12 mouse cellular contexts compared by ENCODE assay signal in genomic region chr2:18673766-18674165, GRCm38 (mm10). TPM values are rescaled to one million over a fixed set of nuclear protein-coding genes. Genes with fewer than 3 reads are reported as not detected.
DNase-seq lines count a peak whose midpoint lies in the region; ATAC-seq and TF ChIP-seq lines count a peak whose summit lies in the region.
"Had no signal": no experiment of that assay in that cellular context is flagged by ENCODE, and none has a peak within 500 bp of the region (broad histone marks: within the 10 kb centered on the region; RNA-seq: fewer than 3 reads in every experiment).

No protein-coding gene starts in this region.

- no peak overlapping the region for H3K27ac ChIP-seq in kidney, embryonic 16.5 days (ENCODE audit: low read length)
- no peak overlapping the region for H3K27ac ChIP-seq in stomach, embryonic 15.5 days
- H3K27ac ChIP-seq in stomach, postnatal 0 days (replicated peaks): no peak overlapping the region

- no peaks in the 10 kb centered on the region for H3K9me3 ChIP-seq in kidney, embryonic 16.5 days (ENCODE audit: low read length)
- H3K9me3 ChIP-seq in stomach, embryonic 15.5 days: no peaks in the 10 kb centered on the region
- no peaks in the 10 kb centered on the region for H3K9me3 ChIP-seq in stomach, postnatal 0 days (ENCODE audit: control insufficient read depth, low read length)

- no peak for TF ChIP-seq CTCF in stomach, postnatal 0 days (IDR thresholded peaks at IDR 0.05; ENCODE audit: low read depth)

- H3K4me3 ChIP-seq in kidney, embryonic 16.5 days (ENCODE audit: low read length): no peak overlapping the region
- H3K4me3 ChIP-seq in stomach, embryonic 15.5 days (replicated peaks): no peak overlapping the region
- H3K4me3 ChIP-seq in stomach, postnatal 0 days (ENCODE audit: low read depth, low read length): no peak overlapping the region

- no peak overlapping the region for H3K9ac ChIP-seq in kidney, embryonic 16.5 days (replicated peaks; ENCODE audit: low read length)
- H3K9ac ChIP-seq in stomach, embryonic 15.5 days: no peak overlapping the region
- H3K9ac ChIP-seq in stomach, postnatal 0 days (ENCODE audit: low read length): no peak overlapping the region

- H3K27me3 ChIP-seq in kidney, embryonic 16.5 days (ENCODE audit: insufficient read depth, low read length): no peaks in the 10 kb centered on the region
- H3K27me3 ChIP-seq in stomach, embryonic 15.5 days (replicated peaks): no peaks in the 10 kb centered on the region
- H3K27me3 ChIP-seq in stomach, postnatal 0 days (ENCODE audit: control insufficient read depth, insufficient read depth, low read length): no peaks in the 10 kb centered on the region

- DNase-seq in embryo, embryonic 10.5 days (ENCODE audit: low spot score): peak; percentile 43
- no peak for DNase-seq in embryo, embryonic 9.5 days (ENCODE audit: extremely low spot score)
- DNase-seq in kidney, postnatal 36 days: no peak
- DNase-seq in stomach, postnatal 0 days (ENCODE audit: low spot score): no peak
- peak; percentile 23 for DNase-seq in naive thymus-derived CD4-positive, alpha-beta T cell, adult 2 months (ENCODE audit: low read depth)
- no peak for DNase-seq in urinary bladder, postnatal 4 days (ENCODE audit: low spot score in 2 of 2)
- DNase-seq: B cell, adult 2 months; cerebellum, adult 8-10 months; left cerebral cortex, postnatal 4 days had no signal

- H3K4me2 ChIP-seq in kidney, embryonic 16.5 days (replicated peaks; ENCODE audit: low read depth, low read length): peak overlapping the region; percentile 27; the same call in 1 of the 2 replicates
- H3K4me2 ChIP-seq in stomach, embryonic 15.5 days: 0 out of 2 replicates have a peak overlapping the region, but pooled peaks have one; percentile 17
- no peak overlapping the region for H3K4me2 ChIP-seq in stomach, postnatal 0 days (replicated peaks; ENCODE audit: low read depth)

- no peak for ATAC-seq in kidney, embryonic 16.5 days (ENCODE audit: low FRiP score, low TSS enrichment)
- ATAC-seq in stomach, embryonic 15.5 days (ENCODE audit: insufficient read depth, low FRiP score, low read depth): no peak
- no peak for ATAC-seq in stomach, postnatal 0 days (ENCODE audit: low FRiP score, low TSS enrichment)

- no peaks in the 10 kb centered on the region for H3K36me3 ChIP-seq in kidney, embryonic 16.5 days (ENCODE audit: insufficient read depth, low read length)
- H3K36me3 ChIP-seq in stomach, embryonic 15.5 days: no peaks in the 10 kb centered on the region
- H3K36me3 ChIP-seq in stomach, postnatal 0 days (ENCODE audit: control insufficient read depth, insufficient read depth, low read length): no peaks in the 10 kb centered on the region

- peaks cover 16% of the 10 kb centered on the region for H3K4me1 ChIP-seq in kidney, embryonic 16.5 days (ENCODE audit: insufficient read depth, low read length)
- 0 out of 2 replicates have a peak, but pooled peaks cover 2% of the 10 kb centered on the region for H3K4me1 ChIP-seq in stomach, embryonic 15.5 days
- no peaks in the 10 kb centered on the region for H3K4me1 ChIP-seq in stomach, postnatal 0 days (replicated peaks; ENCODE audit: control insufficient read depth, insufficient read depth)

- no peak for TF ChIP-seq EP300 in stomach, postnatal 0 days (optimal IDR thresholded peaks at IDR 0.05)

- whole genome bisulfite sequencing in kidney, embryonic 16.5 days: 50% methylated on average over 4 of the region's 4 CpGs
- 67% methylated on average over 4 of the region's 4 CpGs for WGBS in stomach, embryonic 15.5 days
- WGBS in stomach, postnatal 0 days: 73% methylated on average over 4 of the region's 4 CpGs

RNA-seq across cellular contexts. Expression of gene Commd3, which starts 1.6 kb away (rescaled TPM):
- 204 and 209 TPM in 2 replicates for polyA plus RNA-seq in kidney, embryonic 16.5 days (2015; fragmentation: Nextera tagmentation; extraction: Ambion mirVana)
- polyA plus RNA-seq in stomach, embryonic 15.5 days (2015; fragmentation: Nextera tagmentation; extraction: Ambion mirVana): 197 and 236 TPM in 2 replicates
- 169 and 178 TPM in 2 replicates for polyA plus RNA-seq in stomach, postnatal 0 days (2015; fragmentation: Nextera tagmentation; extraction: Ambion mirVana)

RNA-seq across cellular contexts. Expression of gene Bmi1, which starts 3.1 kb away (rescaled TPM):
- 28.8 and 30.9 TPM in 2 replicates for polyA plus RNA-seq in kidney, embryonic 16.5 days (2015; fragmentation: Nextera tagmentation; extraction: Ambion mirVana)
- polyA plus RNA-seq in stomach, embryonic 15.5 days (2015; fragmentation: Nextera tagmentation; extraction: Ambion mirVana): 20.9 and 23.9 TPM in 2 replicates
- 10.5 and 12.0 TPM in 2 replicates for polyA plus RNA-seq in stomach, postnatal 0 days (2015; fragmentation: Nextera tagmentation; extraction: Ambion mirVana)

RNA-seq across cellular contexts. Expression of gene Spag6, which starts 20.1 kb away (rescaled TPM):
- polyA plus RNA-seq in kidney, embryonic 16.5 days (2015; fragmentation: Nextera tagmentation; extraction: Ambion mirVana): not detected in 2 replicates
- polyA plus RNA-seq in stomach, embryonic 15.5 days (2015; fragmentation: Nextera tagmentation; extraction: Ambion mirVana): 0.06 and 0.12 TPM in 2 replicates
- polyA plus RNA-seq in stomach, postnatal 0 days (2015; fragmentation: Nextera tagmentation; extraction: Ambion mirVana): 0.10 and 0.21 TPM in 2 replicates
- polyA plus RNA-seq: heart, embryonic 11.5 days had no signal

Comparison
In these comparisons a context has a peak if more than half of its experiments do, and no peak if none do; other contexts are left out.
1. DNase-seq: peak in embryo, embryonic 10.5 days (single experiment) and naive thymus-derived CD4-positive, alpha-beta T cell, adult 2 months (single experiment); none in embryo, embryonic 9.5 days (single experiment), kidney, postnatal 36 days (0 of 2), stomach, postnatal 0 days (single experiment) and urinary bladder, postnatal 4 days (0 of 2).